Mouse (Mus musculus) neutrophil, adult 5-6 weeks (primary cell): ENCODE results near the gene Prnd. TPM values are rescaled to one million over a fixed set of nuclear protein-coding genes. Genes with fewer than 3 reads are reported as not detected.

ENCODE experiments used
- ATAC-seq: fragments of 151-379, 151-347 bp; 2 replicates; pipeline ENCODE4 v1.8.0; 2017; ENCODE audit warnings: mild to moderate bottlenecking, moderate TSS enrichment; ENCODE audit not compliant: insufficient number of reproducible peaks, poor library complexity, low FRiP score, severe bottlenecking; ENCODE audit errors: extremely low read depth
- total RNA-seq: library from RNA; stranded (forward); fragments of 200-1000 nt; gene quantifications from 2 replicates; pipeline ENCODE4 v1.2.3, GENCODE M21; 2017

Gene Prnd
- total RNA-seq, 1 experiment from 2014 or later, result 0.23 TPM

GRCm38 (mm10) chr2:131935390-131936105 lies 15.1 kb upstream of the Prnd start:
- no peak for ATAC-seq

GRCm38 (mm10) chr2:131936410-131936809 lies 14.3 kb upstream of the Prnd start:
- no peak for ATAC-seq

- ATAC-seq, result 0 out of 2 replicates have a peak, but pooled peaks have one; percentile 23
These were observed 11.1 kb upstream of the Prnd start for GRCm38 (mm10) chr2:131939404-131940111.

- ATAC-seq, result no peak
These were observed 10.2 kb upstream of the Prnd start for GRCm38 (mm10) chr2:131940506-131940905.

- no peak for ATAC-seq
These were observed 9.2 kb upstream of the Prnd start for GRCm38 (mm10) chr2:131941501-131941900.

- ATAC-seq, result no peak
These were observed 6.3 kb upstream of the Prnd start for GRCm38 (mm10) chr2:131944370-131944769.

GRCm38 (mm10) chr2:131945225-131945624 lies 5.4 kb upstream of the Prnd start:
- no peak for ATAC-seq

- ATAC-seq, result no peak
These were observed 4.9 kb upstream of the Prnd start for GRCm38 (mm10) chr2:131945765-131946164.

- ATAC-seq, result no peak
These were observed 4.3 kb upstream of the Prnd start for GRCm38 (mm10) chr2:131946351-131946750.

GRCm38 (mm10) chr2:131948156-131948555 lies 2.5 kb upstream of the Prnd start:
- no peak for ATAC-seq

GRCm38 (mm10) chr2:131948916-131949639 lies 1.6 kb upstream of the Prnd start:
- no peak for ATAC-seq

GRCm38 (mm10) chr2:131949767-131950597 lies 679 bp upstream of the Prnd start:
- 0 out of 2 replicates have a peak, but pooled peaks have one; percentile 31 for ATAC-seq

GRCm38 (mm10) chr2:131952456-131952855 lies 1.8 kb downstream of the Prnd start:
- no peak for ATAC-seq

- no peak for ATAC-seq
These were observed 2.4 kb downstream of the Prnd start for GRCm38 (mm10) chr2:131952961-131953538.

GRCm38 (mm10) chr2:131953711-131954110 lies 3.0 kb downstream of the Prnd start:
- no peak for ATAC-seq

- ATAC-seq, result no peak
These were observed 4.2 kb downstream of the Prnd start for GRCm38 (mm10) chr2:131954835-131955234.

- ATAC-seq, result no peak
These were observed 4.6 kb downstream of the Prnd start for GRCm38 (mm10) chr2:131955264-131955663.

GRCm38 (mm10) chr2:131956336-131957256 lies 5.9 kb downstream of the Prnd start:
- ATAC-seq, result no peak
